Mouse (Mus musculus) G1E (cell line): ENCODE data around the gene Daam2. TPM values are rescaled to one million over a fixed set of nuclear protein-coding genes. Genes with fewer than 3 reads are reported as not detected.
A peak's percentile ranks its signal among the peaks of the same experiment; 100 is the strongest.

ENCODE experiments used
- ATAC-seq: 2 replicates; pipeline ENCODE4 v1.8.0; 2016; ENCODE audit warnings: mild to moderate bottlenecking; ENCODE audit not compliant: insufficient number of reproducible peaks, poor library complexity, low FRiP score, severe bottlenecking; ENCODE audit errors: extremely low read depth
- DNase-seq: peaks from one replicate; pipeline ENCODE4 v3.0.0; 2012; ENCODE audit warnings: low spot score
- H3K27me3 ChIP-seq: 2 replicates; pipeline ENCODE4 v1.6.1; 2012; ENCODE audit warnings: mild to moderate bottlenecking, low read length, inconsistent platforms; ENCODE audit not compliant: insufficient read depth
- H3K36me3 ChIP-seq: replicated peaks from 2 replicates; pipeline ENCODE3; 2012; ENCODE audit warnings: mild to moderate bottlenecking, inconsistent platforms
- H3K4me1 ChIP-seq: 2 replicates; pipeline ENCODE4 v1.6.1; 2012; ENCODE audit warnings: low read depth, low read length, inconsistent platforms, mixed read lengths; ENCODE audit not compliant: insufficient read depth
- H3K4me3 ChIP-seq: 2 replicates; pipeline ENCODE4 v1.5.1; 2012; ENCODE audit warnings: low read depth, mild to moderate bottlenecking, inconsistent platforms, low read length, moderate library complexity, mixed read lengths
- H3K9me3 ChIP-seq: replicated peaks from 2 replicates; pipeline ENCODE4 v1.6.1; 2012; ENCODE audit warnings: inconsistent platforms
- CTCF ChIP-seq: IDR thresholded peaks from 2 replicates; pipeline ENCODE4 v1.5.1; 2012; ENCODE audit warnings: low read depth, low read length, inconsistent platforms, mixed read lengths
- GATA1 ChIP-seq: IDR thresholded peaks from 2 replicates; pipeline ENCODE4 v1.6.1; 2012; ENCODE audit warnings: borderline replicate concordance, low read length, inconsistent platforms, mixed read lengths
- GATA2 ChIP-seq: IDR thresholded peaks from 2 replicates; pipeline ENCODE4 v1.6.1; 2012; ENCODE audit warnings: low read depth, low read length, inconsistent platforms, borderline replicate concordance
- POLR2AphosphoS5 ChIP-seq: IDR thresholded peaks from 2 replicates; pipeline ENCODE4 v1.6.1; 2012; ENCODE audit warnings: low read depth, low read length, inconsistent platforms; ENCODE audit not compliant: insufficient replicate concordance
- TAL1 ChIP-seq: conservative IDR thresholded peaks from 2 replicates; pipeline ENCODE4 v1.6.1; 2012; ENCODE audit warnings: low read depth, low read length, inconsistent platforms, mixed read lengths
- polyA plus RNA-seq: library from polyadenylated mRNA; stranded (reverse); fragments of >175 nt; gene quantifications from 2 replicates; pipeline ENCODE4 v1.2.3, GENCODE M21; 2012
- total RNA-seq, 2 experiments: library from RNA; stranded (forward) in 1 of 2; stranded (reverse) in 1 of 2; fragments of 200-1000 nt in 1 of 2; fragments of >200 nt in 1 of 2; fragmentation: Nextera tagmentation in 1 of 2; gene quantifications; 2 replicates each; pipeline ENCODE4 v1.2.3; 2014 to 2017

Gene Daam2
- total and polyA plus RNA-seq, 3 experiments = 0.05 TPM; not detected in 2

DNA sequence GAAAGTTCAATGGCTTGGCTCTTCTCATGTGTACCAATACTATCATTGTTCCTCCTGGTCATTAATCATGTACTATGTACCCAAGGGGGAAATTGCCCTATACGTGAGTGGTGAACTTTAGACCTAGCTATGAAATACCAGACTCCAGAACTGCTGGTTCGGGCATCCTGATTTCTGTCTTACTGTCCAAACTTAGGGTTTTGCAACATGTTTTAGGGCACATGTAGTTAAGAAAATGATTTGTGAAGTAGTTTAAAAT is 141.1 kb downstream of the Daam2 start:
- Histone ChIP-seq H3K4me3 (no peak overlapping the region), H3K9me3 (no peaks in the 10 kb centered on the region), H3K36me3 (no peaks in the 10 kb centered on the region), H3K4me1 (peaks cover 13% of the 10 kb centered on the region), H3K27me3 (peaks cover 6% of the 10 kb centered on the region; the same call in 1 of the 2 replicates)
- DNase-seq (no peak), ATAC-seq (no peak)
- no peak for TF ChIP-seq GATA1
- TF ChIP-seq GATA2 = no peak
- TF ChIP-seq POLR2AphosphoS5 = no peak
- TF ChIP-seq CTCF = no peak
- no peak for TF ChIP-seq TAL1

DNA sequence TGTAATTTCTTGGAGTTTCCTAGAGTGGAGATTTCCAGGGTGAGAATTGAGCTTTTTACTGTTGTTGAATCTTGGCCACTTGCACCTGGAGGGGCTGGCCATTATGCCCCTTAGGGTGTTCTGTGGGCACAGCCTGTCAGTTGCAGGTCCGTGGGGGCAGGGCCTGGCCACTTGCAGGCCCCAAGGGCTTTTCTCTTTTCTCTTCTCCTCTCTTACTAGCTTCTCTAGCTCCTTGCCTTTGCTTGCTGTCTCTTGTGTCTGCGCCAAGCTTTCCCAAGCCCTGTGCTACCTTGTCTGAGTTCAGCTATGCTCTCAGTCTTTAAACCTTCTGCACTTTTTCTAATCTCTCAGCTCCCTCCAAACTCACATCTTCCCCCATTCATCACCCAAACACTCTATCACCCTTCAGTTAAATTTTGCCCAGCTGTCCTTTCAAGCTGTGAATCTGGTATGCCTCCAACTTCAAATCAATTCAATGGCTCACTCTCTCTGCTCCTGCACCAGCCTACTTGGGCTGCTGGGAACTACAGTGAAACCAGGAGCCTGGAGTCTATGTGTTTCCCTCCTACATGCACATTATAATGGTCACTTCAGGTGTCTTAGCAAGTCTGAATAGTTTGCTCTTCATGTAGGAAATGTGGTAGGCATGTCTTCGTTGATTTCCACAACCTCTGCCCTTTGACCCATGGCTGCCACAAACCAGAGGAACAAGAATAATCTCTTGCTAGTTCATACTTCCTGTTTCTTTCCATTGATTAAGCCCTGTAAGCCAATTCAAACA is 141.7 kb downstream of the Daam2 start:
- no peak overlapping the region for H3K4me3 ChIP-seq
- peaks cover 6% of the 10 kb centered on the region; the same call in 1 of the 2 replicates for H3K27me3 ChIP-seq
- ATAC-seq (no peak), DNase-seq (no peak)
- no peak for TF ChIP-seq GATA1
- TF ChIP-seq POLR2AphosphoS5 = no peak
- TF ChIP-seq CTCF = no peak
- TF ChIP-seq GATA2 = no peak
- TF ChIP-seq TAL1 = no peak
- no peaks in the 10 kb centered on the region for H3K36me3 ChIP-seq
- H3K4me1 ChIP-seq = peaks cover 11% of the 10 kb centered on the region
- no peaks in the 10 kb centered on the region for H3K9me3 ChIP-seq

DNA sequence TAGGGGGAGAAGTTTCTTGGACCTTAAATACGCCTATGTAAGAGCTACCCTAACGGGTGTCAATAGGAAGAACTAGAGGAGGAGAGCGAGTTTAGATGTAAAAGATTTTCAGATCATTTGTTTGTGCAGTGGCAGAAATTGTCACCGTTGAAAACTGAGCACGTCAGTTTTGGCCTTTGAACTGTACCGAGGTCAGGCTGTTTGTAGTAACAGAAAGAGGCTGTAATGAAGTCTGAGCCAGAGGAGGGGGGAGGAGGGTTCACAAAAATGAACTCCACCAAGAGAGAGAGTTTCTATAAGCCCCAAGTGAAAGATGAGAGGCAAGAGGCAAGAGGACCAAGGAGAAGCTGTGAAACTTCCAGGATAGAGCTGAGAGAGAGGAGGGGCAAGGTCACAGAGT is 144.3 kb downstream of the Daam2 start:
- peaks cover 3% of the 10 kb centered on the region; the same call in 1 of the 2 replicates for H3K27me3 ChIP-seq
- ATAC-seq (no peak), DNase-seq (no peak)
- H3K36me3 ChIP-seq = no peaks in the 10 kb centered on the region
- no peaks in the 10 kb centered on the region for H3K9me3 ChIP-seq
- H3K4me3 ChIP-seq = no peak overlapping the region
- TF ChIP-seq GATA2 (no peak), POLR2AphosphoS5 (no peak)
- H3K4me1 ChIP-seq = no peaks in the 10 kb centered on the region

GRCm38 (mm10) chr17:49416228-49416627 is 147.9 kb downstream of the Daam2 start:
- no peak for DNase-seq
- TF ChIP-seq GATA1 (no peak), TAL1 (no peak), POLR2AphosphoS5 (no peak), CTCF (no peak), GATA2 (no peak)
- H3K4me1 ChIP-seq = no peaks in the 10 kb centered on the region
- no peaks in the 10 kb centered on the region for H3K36me3 ChIP-seq
- peaks cover 3% of the 10 kb centered on the region; the same call in 1 of the 2 replicates for H3K27me3 ChIP-seq
- H3K4me3 ChIP-seq = no peak overlapping the region
- ATAC-seq = no peak
- H3K9me3 ChIP-seq = no peaks in the 10 kb centered on the region

DNA sequence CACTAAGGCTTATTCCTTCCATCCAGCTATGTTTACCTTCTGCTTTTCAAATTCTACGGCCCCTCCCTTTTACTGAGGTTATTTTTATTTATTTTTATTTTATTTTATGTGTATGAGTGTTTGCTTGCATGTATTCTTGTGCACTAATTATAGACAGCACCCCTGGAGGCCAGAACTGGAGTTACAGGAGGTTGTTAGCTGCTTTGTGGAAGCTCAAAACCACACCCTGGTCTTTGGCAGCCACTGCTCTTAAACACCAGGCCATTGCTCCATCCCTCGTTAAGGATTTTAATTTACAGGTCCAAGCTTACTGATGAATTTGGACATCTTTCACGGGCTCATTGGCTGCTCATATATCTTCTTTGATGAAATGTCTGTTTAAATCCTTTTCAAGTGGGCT is 150.6 kb downstream of the Daam2 start:
- peak; percentile 34; the same call in 1 of the 2 replicates for ATAC-seq
- TF ChIP-seq POLR2AphosphoS5 = no peak
- no peak for TF ChIP-seq GATA2
- TF ChIP-seq TAL1 = no peak
- no peak for TF ChIP-seq GATA1
- no peak for TF ChIP-seq CTCF
- Histone ChIP-seq H3K4me3 (no peak overlapping the region), H3K36me3 (no peaks in the 10 kb centered on the region), H3K27me3 (peaks cover 3% of the 10 kb centered on the region; the same call in 1 of the 2 replicates), H3K9me3 (no peaks in the 10 kb centered on the region), H3K4me1 (no peaks in the 10 kb centered on the region)
- no peak for DNase-seq

- ATAC-seq = no peak
Observed at GRCm38 (mm10) chr17:49412974-49413373, 151.2 kb downstream of the Daam2 start.

More at GRCm38 (mm10) chr17:49412974-49413373, 151.2 kb downstream of the Daam2 start:
- DNase-seq = no peak
- Histone ChIP-seq H3K4me1 (no peaks in the 10 kb centered on the region), H3K27me3 (peaks cover 3% of the 10 kb centered on the region; the same call in 1 of the 2 replicates), H3K36me3 (no peaks in the 10 kb centered on the region), H3K4me3 (no peak overlapping the region), H3K9me3 (no peaks in the 10 kb centered on the region)
- no peak for TF ChIP-seq GATA2
- no peak for TF ChIP-seq GATA1
- TF ChIP-seq CTCF = no peak
- no peak for TF ChIP-seq TAL1
- TF ChIP-seq POLR2AphosphoS5 = no peak

Other genes starting within 250 kb of the Daam2 start
- 55.0 and 85.5 TPM in 2 replicates for gene Mocs1, start 136.0 kb downstream of the Daam2 start, total RNA-seq (2014; fragmentation: Nextera tagmentation)
- gene Mocs1, start 136.0 kb downstream of the Daam2 start, total RNA-seq (2017) = 30.2 and 32.2 TPM in 2 replicates
- 37.0 and 38.8 TPM in 2 replicates for gene Mocs1, start 136.0 kb downstream of the Daam2 start, polyA plus RNA-seq
- not detected in 2 replicates for gene Kif6, start 50.8 kb upstream of the Daam2 start, total RNA-seq (2014; fragmentation: Nextera tagmentation)
- 0.11 and 0.12 TPM in 2 replicates for gene Kif6, start 50.8 kb upstream of the Daam2 start, total RNA-seq (2017)
- not detected in 2 replicates for gene Kif6, start 50.8 kb upstream of the Daam2 start, polyA plus RNA-seq